Mouse (Mus musculus): ENCODE data around the gene Tmem181a.
"Not testable (repeated sequence)": the region's sequence is repeated elsewhere in the genome, so short reads cannot be mapped to it uniquely, and the experiment has no call there.

The Tmem181a gene
- long read RNA-seq, experiment 1, full-length matches to known transcripts: 12 of 34 reads
- long read RNA-seq, experiment 1, partial matches to known transcripts: 2 of 34 reads
- long read RNA-seq, experiment 1, other reads (novel, unspliced or antisense): 20 of 34 reads
- long read RNA-seq, experiment 2, full-length matches to known transcripts: 8 of 19 reads
- long read RNA-seq, experiment 2, partial matches to known transcripts: 4 of 19 reads
- long read RNA-seq, experiment 2, other reads (novel, unspliced or antisense): 7 of 19 reads

- intact Hi-C loops (cut with DNase I): not testable (repeated sequence)
These were observed at the start of gene Tmem181a for GRCm38 (mm10) chr17:6256400-6257069. Gene Tmem181a (plus strand): TSS chr17:6256860.

GRCm38 (mm10) chr17:6211721-6212120, 44.9 kb upstream of the Tmem181a start:
- intact Hi-C loops (cut with DNase I): loop anchor here (10.0 kb wide), 1 partner anchor 97 kb away; no protein-coding TSS in a partner anchor

- intact Hi-C loops (cut with DNase I): loop anchor here (10.0 kb wide), 1 partner anchor 101 kb away; no protein-coding TSS in a partner anchor
These were observed 41.0 kb upstream of the Tmem181a start for GRCm38 (mm10) chr17:6215640-6216039.

- intact Hi-C loops (cut with DNase I): loop anchor here (10.0 kb wide), 1 partner anchor 102 kb away; no protein-coding TSS in a partner anchor
These were observed 40.1 kb upstream of the Tmem181a start for GRCm38 (mm10) chr17:6216514-6216913.

- intact Hi-C loops (cut with DNase I): not testable (repeated sequence)
These were observed 24.0 kb upstream of the Tmem181a start for GRCm38 (mm10) chr17:6232633-6233032.

- intact Hi-C loops (cut with DNase I): not testable (repeated sequence)
These were observed 5.4 kb upstream of the Tmem181a start for GRCm38 (mm10) chr17:6251298-6251697.

- intact Hi-C loops (cut with DNase I): not testable (repeated sequence)
These were observed 403 bp downstream of the Tmem181a start for GRCm38 (mm10) chr17:6257070-6257456.

GRCm38 (mm10) chr17:6269876-6270831, 13.5 kb downstream of the Tmem181a start:
- intact Hi-C loops (cut with DNase I): not testable (repeated sequence)

GRCm38 (mm10) chr17:6270840-6271239, 14.2 kb downstream of the Tmem181a start:
- intact Hi-C loops (cut with DNase I): not testable (repeated sequence)

GRCm38 (mm10) chr17:6271970-6272369, 15.3 kb downstream of the Tmem181a start:
- intact Hi-C loops (cut with DNase I): not testable (repeated sequence)

- intact Hi-C loops (cut with DNase I): not testable (repeated sequence)
These were observed 18.0 kb downstream of the Tmem181a start for GRCm38 (mm10) chr17:6274693-6275092.

GRCm38 (mm10) chr17:6279205-6279604, 22.5 kb downstream of the Tmem181a start:
- intact Hi-C loops (cut with DNase I): not testable (repeated sequence)

- intact Hi-C loops (cut with DNase I): not testable (repeated sequence)
These were observed 23.1 kb downstream of the Tmem181a start for GRCm38 (mm10) chr17:6279772-6280171.

- intact Hi-C loops (cut with DNase I): not testable (repeated sequence)
These were observed 23.9 kb downstream of the Tmem181a start for GRCm38 (mm10) chr17:6280513-6280912.

- intact Hi-C loops (cut with DNase I): not testable (repeated sequence)
These were observed 26.5 kb downstream of the Tmem181a start for GRCm38 (mm10) chr17:6283137-6283536.

GRCm38 (mm10) chr17:6286169-6286568, 29.5 kb downstream of the Tmem181a start:
- intact Hi-C loops (cut with DNase I): not testable (repeated sequence)

- intact Hi-C loops (cut with DNase I): not testable (repeated sequence)
These were observed 32.4 kb downstream of the Tmem181a start for GRCm38 (mm10) chr17:6289045-6289444.

GRCm38 (mm10) chr17:6293882-6294281, 37.2 kb downstream of the Tmem181a start:
- intact Hi-C loops (cut with DNase I): not testable (repeated sequence)

- intact Hi-C loops (cut with DNase I): not testable (repeated sequence)
These were observed 40.6 kb downstream of the Tmem181a start for GRCm38 (mm10) chr17:6297060-6297795.

- intact Hi-C loops (cut with DNase I): not testable (repeated sequence)
These were observed 43.7 kb downstream of the Tmem181a start for GRCm38 (mm10) chr17:6300190-6300863.

All from adrenal gland (tissue).